Mouse (Mus musculus) heart, embryonic 14.5 days (tissue): ENCODE data around the gene B4galt3. TPM values are rescaled to one million over a fixed set of nuclear protein-coding genes. Genes with fewer than 3 reads are reported as not detected.
A peak's percentile ranks its signal among the peaks of the same experiment; 100 is the strongest.

Experiments
- ATAC-seq: fragments of 200-750 bp; cut with Nextera tagmentation; 2 replicates; pipeline ENCODE4 v1.8.0; 2017; ENCODE audit warnings: low read depth, moderate TSS enrichment; ENCODE audit not compliant: insufficient number of reproducible peaks, insufficient read depth, low FRiP score
- H3K27ac ChIP-seq, 2 experiments: fragments of 200-500 bp in 1 of 2; fragments of 300-500 bp in 1 of 2; sonication (generic) in 1 of 2; replicated peaks in 1 of 2; 2 replicates each; pipeline ENCODE4 v1.5.1; 2012 to 2014; ENCODE audit warnings: low read depth in 2 of 2, low read length in 2 of 2, control low read depth in 1 of 2, mild to moderate bottlenecking in 1 of 2, mixed read lengths in 1 of 2; ENCODE audit not compliant: control insufficient read depth in 1 of 2, insufficient read depth in 1 of 2
- H3K27me3 ChIP-seq: fragments of 300-500 bp; sonication (generic); 2 replicates; pipeline ENCODE4 v1.6.1; 2014; ENCODE audit warnings: mild to moderate bottlenecking, low read length, control low read depth; ENCODE audit not compliant: control insufficient read depth, insufficient read depth
- H3K36me3 ChIP-seq: fragments of 300-500 bp; sonication (generic); 2 replicates; pipeline ENCODE4 v1.6.1; 2014; ENCODE audit warnings: mild to moderate bottlenecking, control low read depth, low read length, mixed read lengths; ENCODE audit not compliant: control insufficient read depth, insufficient read depth
- H3K4me1 ChIP-seq, 2 experiments: fragments of 200-500 bp in 1 of 2; fragments of 300-500 bp in 1 of 2; sonication (generic) in 1 of 2; 2 replicates each; pipeline ENCODE4 v1.6.1; 2012 to 2014; ENCODE audit warnings: low read length in 2 of 2, control low read depth in 1 of 2, mixed read lengths in 1 of 2; ENCODE audit not compliant: control insufficient read depth in 2 of 2, insufficient read depth in 2 of 2
- H3K4me2 ChIP-seq: fragments of 300-500 bp; sonication (generic); 2 replicates; pipeline ENCODE4 v1.6.1; 2014; ENCODE audit warnings: mild to moderate bottlenecking, low read length
- H3K4me3 ChIP-seq, 2 experiments: fragments of 200-500 bp in 1 of 2; fragments of 300-500 bp in 1 of 2; sonication (generic) in 1 of 2; 2 replicates each; pipeline ENCODE4 v1.5.1; 2012 to 2014; ENCODE audit warnings: low read length in 2 of 2, mild to moderate bottlenecking in 2 of 2, control low read depth in 1 of 2, low read depth in 1 of 2, moderate library complexity in 1 of 2; ENCODE audit not compliant: control insufficient read depth in 1 of 2, insufficient read depth in 1 of 2
- H3K9ac ChIP-seq: fragments of 300-500 bp; sonication (generic); 2 replicates; pipeline ENCODE4 v1.6.1; 2014; ENCODE audit warnings: mild to moderate bottlenecking, low read length
- H3K9me3 ChIP-seq: fragments of 300-500 bp; sonication (generic); 2 replicates; pipeline ENCODE4 v1.6.1; 2016; ENCODE audit warnings: low read length, control low read depth; ENCODE audit not compliant: control insufficient read depth
- WGBS: fragments of 180-500 bp; shearing (Covaris S2); extraction: QIAGEN DNeasy Blood & Tissue Kit; methylation state at CpG from one replicate; pipeline ENCODE4 v1.1.7; 2014; 5-methylcytosine and 5-hydroxymethylcytosine counted together
- polyA plus RNA-seq: library from polyadenylated mRNA; unstranded; fragments of >200 nt; fragmentation: Nextera tagmentation; extraction: Ambion mirVana; gene quantifications from 2 replicates; pipeline ENCODE4 v1.2.1, GENCODE M21; 2014

B4galt3 gene
- 52.8 and 55.6 TPM in 2 replicates for polyA plus RNA-seq

DNA sequence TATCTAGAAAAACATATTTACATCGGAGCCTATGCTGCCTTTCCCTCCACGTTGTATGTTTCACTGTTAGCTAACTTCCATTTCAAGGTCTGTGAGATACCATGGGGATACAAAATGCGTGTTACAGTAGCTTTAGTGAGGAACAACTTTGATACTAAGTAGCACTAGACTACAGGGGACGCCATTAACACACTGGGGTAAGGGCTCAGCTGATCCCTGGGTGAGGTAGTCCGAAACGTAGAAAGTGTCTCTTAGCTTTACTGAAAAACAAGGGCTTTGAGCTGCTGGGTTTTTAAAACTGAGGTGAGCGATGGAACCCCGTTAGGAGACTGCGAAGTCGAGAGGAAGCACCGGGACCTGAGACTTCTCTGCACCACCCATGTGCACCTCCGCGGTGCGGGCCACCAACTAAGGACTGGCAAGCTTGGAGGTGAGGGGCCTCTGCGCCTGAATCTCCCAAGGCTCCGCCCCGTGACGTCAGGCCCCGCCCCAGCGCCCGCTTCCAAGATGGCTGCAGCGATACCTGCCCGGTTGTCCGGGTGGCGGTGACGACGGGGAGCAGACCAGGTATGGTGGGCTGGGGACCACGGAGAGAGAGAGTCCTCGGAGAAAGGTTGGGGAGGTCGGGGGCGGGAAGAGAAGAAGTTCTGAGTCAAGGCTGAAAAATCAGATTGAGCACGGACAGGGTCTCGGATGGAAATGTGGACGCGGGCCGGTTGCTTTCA, at the start of gene B4galt3:
Gene B4galt3 (plus strand): TSS at position 481 of the 725 bp plus-strand sequence.
- peak within 1 kb of the TSS; percentile 82 for H3K4me2 ChIP-seq
- H3K9me3 ChIP-seq = no peaks in the 10 kb centered on the region
- ATAC-seq = peak; percentile 90
- peaks cover 6 to 17% of the 10 kb centered on the region in 2 experiments; a peak in 3 of 4 replicates for H3K4me1 ChIP-seq
- WGBS = 4% methylated on average over 36 of the region's 36 CpGs
- no peaks in the 10 kb centered on the region for H3K27me3 ChIP-seq
- peak within 1 kb of the TSS; percentile 61 to 68 for H3K27ac ChIP-seq
- H3K4me3 ChIP-seq = peak within 1 kb of the TSS; percentile 77
- H3K9ac ChIP-seq = peak within 1 kb of the TSS; percentile 88
- H3K36me3 ChIP-seq = peaks cover 28% of the 10 kb centered on the region

DNA sequence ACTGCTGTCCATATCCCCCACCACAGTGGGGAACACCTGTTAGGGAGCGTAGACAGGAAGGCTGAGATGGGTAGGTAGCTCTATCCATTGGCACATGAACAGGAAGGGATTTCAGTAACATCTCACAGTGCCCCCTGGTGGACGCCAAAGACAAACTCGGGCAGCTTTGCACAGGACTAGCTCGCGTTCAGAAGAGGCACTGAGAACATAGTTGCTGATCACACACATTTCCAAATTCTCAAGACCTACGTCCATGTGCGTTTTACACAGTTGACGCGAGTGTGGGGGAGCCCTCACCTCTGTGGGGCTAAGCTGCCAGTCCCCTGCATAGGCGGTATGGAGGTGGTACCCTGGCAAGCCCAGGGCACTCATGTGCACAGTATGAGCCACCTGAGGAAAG, 49.3 kb upstream of the B4galt3 start:
- ATAC-seq = no peak
- Histone ChIP-seq H3K9me3 (no peaks in the 10 kb centered on the region), H3K27me3 (no peaks in the 10 kb centered on the region), H3K4me2 (peak overlapping the region; percentile 87), H3K36me3 (peaks cover 32% of the 10 kb centered on the region), H3K27ac (0 out of 4 replicates have a peak overlapping the region, but pooled peaks of 1 of the 2 experiments have one; percentile 46), H3K9ac (0 out of 2 replicates have a peak overlapping the region, but pooled peaks have one; percentile 80), H3K4me1 (peaks cover 8 to 22% of the 10 kb centered on the region in 2 experiments), H3K4me3 (peak overlapping the region; percentile 13 to 49; a peak in 2 of 4 replicates)
- WGBS = 9% methylated on average over 10 of the region's 10 CpGs

DNA sequence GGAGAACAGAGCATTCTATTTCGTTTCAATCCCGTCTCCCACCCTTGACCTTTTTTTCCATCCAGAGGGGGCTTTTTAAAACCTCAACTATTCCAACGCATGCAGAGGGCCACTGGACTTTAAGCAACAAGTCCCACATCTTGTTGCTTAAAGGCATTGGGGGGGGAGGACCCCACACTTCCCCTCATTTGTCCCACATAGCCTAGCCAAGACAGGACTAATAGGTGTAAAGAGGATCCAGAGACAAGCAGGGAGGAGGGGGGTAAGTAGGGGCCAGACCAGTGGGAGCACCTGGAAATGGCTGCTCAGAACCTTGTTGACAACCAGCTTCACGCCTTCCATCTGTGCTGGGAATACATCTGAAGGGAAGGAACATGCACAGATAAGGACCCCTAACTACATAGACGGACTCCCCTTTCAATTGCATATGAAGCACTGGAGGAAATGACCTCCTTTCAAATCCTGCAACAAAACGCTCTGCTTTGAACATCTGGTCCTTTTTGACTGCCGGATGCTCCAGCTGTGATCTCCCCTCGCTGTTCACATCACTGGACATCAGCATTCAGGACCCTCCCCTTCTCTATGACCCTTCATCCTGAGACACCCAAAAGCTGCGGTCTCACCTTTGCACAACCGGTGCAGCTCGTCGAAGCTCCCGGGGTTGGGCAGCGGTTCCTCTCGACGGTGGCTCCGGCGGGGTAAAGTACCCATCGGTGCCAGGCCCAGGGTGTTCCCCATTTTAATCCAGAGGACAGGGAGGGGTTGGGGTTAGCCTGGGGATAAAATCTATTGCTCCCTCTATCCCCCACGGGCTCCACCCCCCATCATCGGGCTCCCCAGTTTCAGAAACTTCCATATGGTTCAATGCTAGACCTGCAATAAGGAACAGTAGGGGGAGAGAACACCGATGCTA, 48.6 kb upstream of the B4galt3 start:
- WGBS = 5% methylated on average over 22 of the region's 22 CpGs
- ATAC-seq = no peak
- H3K4me2 ChIP-seq = peak overlapping the region; percentile 87

DNA sequence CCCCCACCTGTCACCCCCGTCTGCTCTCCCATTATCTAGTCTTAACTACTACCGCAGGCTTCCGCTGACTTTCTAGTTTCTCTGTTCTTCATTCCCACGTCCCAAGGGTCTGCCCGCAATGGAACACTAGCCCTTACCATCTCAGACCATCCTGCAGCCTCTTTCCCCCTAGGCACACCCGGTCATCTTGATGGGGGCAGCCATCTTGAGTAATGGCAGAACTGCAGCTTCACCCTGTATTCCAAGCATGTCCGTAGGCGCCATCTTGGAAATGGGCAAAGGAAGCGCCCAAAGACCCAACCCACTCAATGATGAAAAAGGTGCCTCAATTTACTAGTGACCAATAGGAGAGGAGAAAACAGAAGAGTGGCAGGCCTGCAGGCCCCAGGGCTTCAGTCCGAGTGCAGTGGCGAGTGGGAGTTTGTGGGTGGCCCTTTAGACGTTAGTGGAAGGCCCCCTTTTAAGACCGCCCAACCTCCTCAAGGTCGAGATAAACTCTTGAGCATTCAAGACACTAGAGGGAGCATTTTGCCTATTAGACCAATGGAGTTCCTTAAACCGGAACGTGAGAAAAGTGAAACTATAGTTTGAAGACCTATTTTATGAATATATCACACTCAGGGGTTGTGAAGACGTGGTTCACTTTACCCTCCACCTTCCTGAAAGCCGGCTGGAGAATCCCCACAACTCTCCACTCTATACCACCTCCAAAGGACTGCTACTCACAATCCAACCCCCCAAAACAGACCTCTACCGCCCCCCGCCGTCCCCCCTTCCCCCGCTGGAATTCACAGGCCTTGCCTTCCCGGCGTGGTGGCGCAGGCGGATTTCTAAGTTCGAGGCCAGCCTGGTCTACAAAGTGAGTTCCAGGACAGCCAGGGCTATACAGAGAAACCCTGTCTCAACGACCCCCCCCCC, 47.6 kb upstream of the B4galt3 start, which contains the start of gene Tomm40l:
Gene Tomm40l (minus strand): TSS at position 277 of the 918 bp plus-strand sequence.
- H3K9me3 ChIP-seq = no peaks in the 10 kb centered on the region
- H3K4me2 ChIP-seq = peak within 1 kb of the TSS; percentile 87
- H3K36me3 ChIP-seq = peaks cover 31% of the 10 kb centered on the region
- 2% methylated on average over 28 of the region's 28 CpGs for WGBS
- H3K27me3 ChIP-seq = no peaks in the 10 kb centered on the region
- H3K9ac ChIP-seq = peak within 1 kb of the TSS; percentile 80
- H3K27ac ChIP-seq = peak within 1 kb of the TSS; percentile 81 to 93
- peak within 1 kb of the TSS; percentile 49 to 70 for H3K4me3 ChIP-seq
- peak; percentile 97 for ATAC-seq
- H3K4me1 ChIP-seq = peaks cover 5 to 16% of the 10 kb centered on the region in 2 experiments

More for the DNA sequence above, 48.6 kb upstream of the B4galt3 start:
- Histone ChIP-seq H3K4me1 (peaks cover 5 to 17% of the 10 kb centered on the region in 2 experiments), H3K9ac (peak overlapping the region; percentile 80), H3K4me3 (peak overlapping the region; percentile 49 to 70), H3K27me3 (no peaks in the 10 kb centered on the region), H3K27ac (peak overlapping the region in 1 of 2 experiments; percentile 46; a peak in 2 of 4 replicates), H3K9me3 (no peaks in the 10 kb centered on the region), H3K36me3 (peaks cover 32% of the 10 kb centered on the region)

DNA sequence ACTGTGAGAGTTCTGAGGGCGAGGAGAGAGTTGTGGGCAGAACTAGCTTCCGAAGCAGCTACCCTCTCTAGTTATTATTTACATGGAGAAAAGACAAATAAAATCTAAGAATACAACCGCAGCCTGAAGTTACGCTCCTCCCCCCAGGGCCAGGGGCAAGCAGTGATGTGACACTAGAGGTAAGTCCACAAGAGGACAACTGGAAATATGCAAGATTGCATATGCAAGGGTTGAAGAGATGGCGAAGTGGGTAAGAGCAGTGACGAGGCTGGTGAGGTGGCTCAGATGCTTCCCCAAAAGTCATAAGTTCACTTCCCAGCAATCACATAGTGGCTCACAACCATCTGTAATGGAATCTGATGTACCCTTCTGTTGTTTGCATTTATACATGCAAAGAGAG, 47.0 kb upstream of the B4galt3 start:
- Histone ChIP-seq H3K9me3 (no peaks in the 10 kb centered on the region), H3K4me1 (peaks cover 5 to 16% of the 10 kb centered on the region in 2 experiments), H3K9ac (peak overlapping the region; percentile 68), H3K4me2 (peak overlapping the region; percentile 87), H3K27ac (peak overlapping the region; percentile 81 to 93; a peak in 3 of 4 replicates), H3K27me3 (no peaks in the 10 kb centered on the region), H3K36me3 (peaks cover 24% of the 10 kb centered on the region), H3K4me3 (peak overlapping the region; percentile 35 to 49; a peak in 2 of 4 replicates)
- WGBS = 85% methylated on average over 6 of the region's 6 CpGs
- ATAC-seq = no peak

DNA sequence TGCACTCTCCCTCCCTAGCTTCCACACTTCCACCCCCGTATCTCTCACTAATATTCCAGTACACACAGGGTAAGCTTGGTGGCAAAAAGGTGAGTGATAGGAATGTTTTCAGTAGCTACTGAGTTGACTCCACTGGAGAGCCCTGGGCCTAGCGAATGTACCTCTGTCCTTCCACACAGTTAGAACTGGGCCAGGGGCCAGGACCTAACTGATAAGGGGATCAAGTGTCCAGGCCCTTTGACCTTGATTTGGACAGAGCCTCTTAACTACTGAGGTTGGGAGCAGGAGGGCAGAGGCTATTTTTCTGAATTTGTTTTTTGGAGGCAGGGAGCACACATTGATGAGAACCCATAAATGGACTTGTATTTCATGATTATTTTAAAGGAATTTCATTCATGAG, 46.3 kb upstream of the B4galt3 start:
- Histone ChIP-seq H3K9ac (no peak overlapping the region), H3K4me3 (no peak overlapping the region), H3K4me2 (no peak overlapping the region), H3K9me3 (no peaks in the 10 kb centered on the region), H3K4me1 (peaks cover 5 to 16% of the 10 kb centered on the region in 2 experiments), H3K27me3 (no peaks in the 10 kb centered on the region), H3K27ac (peak overlapping the region in 1 of 2 experiments; percentile 47; a peak in 1 of 4 replicates), H3K36me3 (peaks cover 18% of the 10 kb centered on the region)
- 42% methylated on average over 2 of the region's 2 CpGs for WGBS
- ATAC-seq = no peak
